Mouse (Mus musculus): Measurements from ENCODE around the gene Fosl1. TPM values are rescaled to one million over a fixed set of nuclear protein-coding genes. Genes with fewer than 3 reads are reported as not detected.
A peak's percentile ranks its signal among the peaks of the same experiment; 100 is the strongest.

Gene Fosl1
- polyA plus RNA-seq, 1 experiment, result not detected

DNA sequence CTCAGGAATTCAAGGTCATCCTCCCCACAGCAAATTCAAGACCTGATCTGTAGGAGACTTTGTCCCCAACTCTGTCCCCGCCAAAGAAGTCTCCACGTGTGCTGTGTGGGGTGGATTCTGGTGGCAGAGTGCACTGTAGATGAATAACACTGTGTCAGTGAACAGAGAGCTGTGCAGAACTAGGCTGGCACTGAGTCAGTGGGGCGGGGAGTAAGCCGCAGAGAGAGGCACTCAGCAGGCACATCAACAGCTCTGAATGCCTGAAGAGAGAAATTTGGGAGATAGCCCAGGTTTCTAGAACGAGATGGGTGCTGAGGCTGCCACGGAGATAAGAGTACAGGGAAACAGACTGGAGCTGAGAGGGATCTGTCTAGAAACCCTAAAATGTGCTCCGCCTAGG is 11.7 kb downstream of the Fosl1 start:
- Histone ChIP-seq H3K27ac (replicated peaks; ENCODE audit: low read depth, low read length) (peak overlapping the region; percentile 96), H3K4me1 (ENCODE audit: control insufficient read depth, insufficient read depth, insufficient read length, low read length) (no peaks in the 10 kb centered on the region; the same call in 1 of the 2 replicates), H3K4me3 (ENCODE audit: insufficient read depth, low read depth, low read length) (no peak overlapping the region)

- Histone ChIP-seq H3K4me3 (ENCODE audit: insufficient read depth, low read depth, low read length) (peak overlapping the region; percentile 76; the same call in 1 of the 2 replicates), H3K27ac (replicated peaks; ENCODE audit: low read depth, low read length) (no peak overlapping the region), H3K4me1 (ENCODE audit: control insufficient read depth, insufficient read depth, insufficient read length, low read length) (peaks cover 5% of the 10 kb centered on the region; the same call in 1 of the 2 replicates)
These were observed 12.5 kb downstream of the Fosl1 start for GRCm38 (mm10) chr19:5459896-5460295.

GRCm38 (mm10) chr19:5460465-5460911 is 13.1 kb downstream of the Fosl1 start, which contains the start of gene Fibp:
TSS of gene Fibp (plus strand) at chr19:5460615.
- peak within 1 kb of the TSS; percentile 86 for H3K27ac ChIP-seq (replicated peaks; ENCODE audit: low read depth, low read length)
- peaks cover 5% of the 10 kb centered on the region; the same call in 1 of the 2 replicates for H3K4me1 ChIP-seq (ENCODE audit: control insufficient read depth, insufficient read depth, insufficient read length, low read length)

GRCm38 (mm10) chr19:5461411-5461810 is 14.1 kb downstream of the Fosl1 start:
- Histone ChIP-seq H3K4me1 (ENCODE audit: control insufficient read depth, insufficient read depth, insufficient read length, low read length) (peaks cover 5% of the 10 kb centered on the region; the same call in 1 of the 2 replicates), H3K4me3 (ENCODE audit: insufficient read depth, low read depth, low read length) (peak overlapping the region; percentile 76), H3K27ac (replicated peaks; ENCODE audit: low read depth, low read length) (no peak overlapping the region)

More at GRCm38 (mm10) chr19:5460465-5460911, 13.1 kb downstream of the Fosl1 start, which contains the start of gene Fibp:
- H3K4me3 ChIP-seq (ENCODE audit: insufficient read depth, low read depth, low read length), result peak within 1 kb of the TSS; percentile 76

GRCm38 (mm10) chr19:5463212-5463611 is 15.9 kb downstream of the Fosl1 start:
- peaks cover 5% of the 10 kb centered on the region; the same call in 1 of the 2 replicates for H3K4me1 ChIP-seq (ENCODE audit: control insufficient read depth, insufficient read depth, insufficient read length, low read length)
- no peak overlapping the region for H3K4me3 ChIP-seq (ENCODE audit: insufficient read depth, low read depth, low read length)
- H3K27ac ChIP-seq (replicated peaks; ENCODE audit: low read depth, low read length), result no peak overlapping the region

DNA sequence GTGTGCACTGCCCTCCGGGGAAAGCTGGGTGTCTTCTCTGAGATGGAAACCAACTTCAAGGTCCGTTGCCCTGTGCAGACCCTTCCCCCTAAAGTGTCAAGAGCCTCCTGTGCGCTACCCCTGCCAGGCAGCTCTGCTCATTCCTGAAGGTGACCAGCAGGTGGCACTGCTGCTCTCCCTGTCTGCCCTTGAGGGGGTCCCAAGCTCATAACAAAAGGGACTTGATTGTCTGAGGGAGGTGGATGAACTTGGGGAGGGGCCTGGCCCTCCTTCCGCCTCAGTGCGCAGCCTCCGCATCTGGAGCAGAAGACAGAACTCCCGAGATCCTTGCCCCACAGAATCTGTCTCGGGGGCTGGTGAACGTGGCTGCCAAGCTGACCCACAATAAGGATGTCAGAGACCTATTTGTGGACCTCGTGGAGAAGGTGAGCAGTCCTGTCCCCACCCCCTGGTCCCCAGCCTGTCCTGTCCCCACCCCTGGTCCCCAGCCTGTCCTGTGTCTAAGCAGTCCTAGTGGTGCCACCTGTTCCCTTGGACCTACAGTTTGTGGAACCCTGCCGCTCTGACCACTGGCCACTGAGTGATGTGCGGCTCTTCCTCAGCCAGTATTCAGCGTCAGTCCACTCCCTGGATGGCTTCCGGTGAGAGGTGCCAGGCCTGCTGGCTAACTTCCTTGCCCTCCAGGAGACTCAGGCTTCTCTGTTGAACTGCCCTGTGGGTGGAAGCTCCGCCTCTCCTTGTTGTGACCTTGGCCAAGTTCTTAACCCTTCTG is 16.6 kb downstream of the Fosl1 start:
- peak overlapping the region; percentile 32; the same call in 1 of the 2 replicates for H3K27ac ChIP-seq (replicated peaks; ENCODE audit: low read depth, low read length)
- peaks cover 5% of the 10 kb centered on the region; the same call in 1 of the 2 replicates for H3K4me1 ChIP-seq (ENCODE audit: control insufficient read depth, insufficient read depth, insufficient read length, low read length)
- no peak overlapping the region for H3K4me3 ChIP-seq (ENCODE audit: insufficient read depth, low read depth, low read length)

GRCm38 (mm10) chr19:5465037-5465436 is 17.7 kb downstream of the Fosl1 start:
- no peak overlapping the region for H3K27ac ChIP-seq (replicated peaks; ENCODE audit: low read depth, low read length)
- no peak overlapping the region for H3K4me3 ChIP-seq (ENCODE audit: insufficient read depth, low read depth, low read length)
- peaks cover 5% of the 10 kb centered on the region; the same call in 1 of the 2 replicates for H3K4me1 ChIP-seq (ENCODE audit: control insufficient read depth, insufficient read depth, insufficient read length, low read length)

GRCm38 (mm10) chr19:5466916-5467500 is 19.7 kb downstream of the Fosl1 start:
- Histone ChIP-seq H3K4me3 (ENCODE audit: insufficient read depth, low read depth, low read length) (no peak overlapping the region), H3K27ac (replicated peaks; ENCODE audit: low read depth, low read length) (no peak overlapping the region), H3K4me1 (ENCODE audit: control insufficient read depth, insufficient read depth, insufficient read length, low read length) (peaks cover 5% of the 10 kb centered on the region; the same call in 1 of the 2 replicates)

- peaks cover 5% of the 10 kb centered on the region; the same call in 1 of the 2 replicates for H3K4me1 ChIP-seq (ENCODE audit: control insufficient read depth, insufficient read depth, insufficient read length, low read length)
- H3K4me3 ChIP-seq (ENCODE audit: insufficient read depth, low read depth, low read length), result no peak within 1 kb of the TSS
- no peak within 1 kb of the TSS for H3K27ac ChIP-seq (replicated peaks; ENCODE audit: low read depth, low read length)
These were observed 21.0 kb downstream of the Fosl1 start, which contains the start of gene Ctsw for GRCm38 (mm10) chr19:5468374-5468773. TSS of gene Ctsw (minus strand) at chr19:5468507.

DNA sequence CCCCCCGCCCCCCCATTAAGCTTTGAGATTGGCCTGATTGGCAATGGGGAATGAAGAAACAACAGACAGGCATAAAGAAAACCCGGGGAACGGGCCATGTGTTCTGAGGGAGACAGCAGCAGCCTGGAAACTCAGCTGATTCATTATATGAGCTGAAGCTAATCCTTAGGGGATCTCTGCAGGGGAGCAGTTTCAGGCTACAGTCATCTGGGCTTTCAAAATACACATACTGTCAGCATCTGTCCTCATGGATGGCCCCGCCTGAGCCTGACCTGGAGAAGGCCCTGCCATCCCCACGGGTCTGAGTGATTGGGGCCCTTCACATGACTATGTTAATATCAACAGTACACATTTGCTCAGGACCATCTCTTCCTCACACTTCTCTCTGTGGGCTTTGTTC is 24.5 kb downstream of the Fosl1 start:
- Histone ChIP-seq H3K4me3 (ENCODE audit: insufficient read depth, low read depth, low read length) (no peak overlapping the region), H3K4me1 (ENCODE audit: control insufficient read depth, insufficient read depth, insufficient read length, low read length) (no peaks in the 10 kb centered on the region)

GRCm38 (mm10) chr19:5472857-5473256 is 25.5 kb downstream of the Fosl1 start:
- Histone ChIP-seq H3K27ac (replicated peaks; ENCODE audit: low read depth, low read length) (no peak overlapping the region), H3K4me1 (ENCODE audit: control insufficient read depth, insufficient read depth, insufficient read length, low read length) (no peaks in the 10 kb centered on the region)

More for the DNA sequence above, 24.5 kb downstream of the Fosl1 start:
- H3K27ac ChIP-seq (replicated peaks; ENCODE audit: low read depth, low read length), result no peak overlapping the region

GRCm38 (mm10) chr19:5473720-5474119 is 26.4 kb downstream of the Fosl1 start, which contains the start of gene Efemp2:
TSS of gene Efemp2 (plus strand) at chr19:5473954.
- peak within 1 kb of the TSS; percentile 63 for H3K4me3 ChIP-seq (ENCODE audit: insufficient read depth, low read depth, low read length)
- peak within 1 kb of the TSS; percentile 57 for H3K27ac ChIP-seq (replicated peaks; ENCODE audit: low read depth, low read length)
- H3K4me1 ChIP-seq (ENCODE audit: control insufficient read depth, insufficient read depth, insufficient read length, low read length), result no peaks in the 10 kb centered on the region

More at GRCm38 (mm10) chr19:5472857-5473256, 25.5 kb downstream of the Fosl1 start:
- no peak overlapping the region for H3K4me3 ChIP-seq (ENCODE audit: insufficient read depth, low read depth, low read length)

GRCm38 (mm10) chr19:5474281-5475068 is 27.1 kb downstream of the Fosl1 start:
- Histone ChIP-seq H3K4me1 (ENCODE audit: control insufficient read depth, insufficient read depth, insufficient read length, low read length) (no peaks in the 10 kb centered on the region), H3K4me3 (ENCODE audit: insufficient read depth, low read depth, low read length) (peak overlapping the region; percentile 63), H3K27ac (replicated peaks; ENCODE audit: low read depth, low read length) (peak overlapping the region; percentile 19)

- Histone ChIP-seq H3K4me1 (ENCODE audit: control insufficient read depth, insufficient read depth, insufficient read length, low read length) (no peaks in the 10 kb centered on the region), H3K4me3 (ENCODE audit: insufficient read depth, low read depth, low read length) (peak overlapping the region; percentile 53), H3K27ac (replicated peaks; ENCODE audit: low read depth, low read length) (peak overlapping the region; percentile 19; the same call in 1 of the 2 replicates)
These were observed 27.8 kb downstream of the Fosl1 start for GRCm38 (mm10) chr19:5475069-5475714.

Data from brown adipose tissue, adult 24 weeks (tissue).